Mouse (Mus musculus) hindbrain, embryonic 15.5 days (tissue): ENCODE results near the gene Ica1. TPM values are rescaled to one million over a fixed set of nuclear protein-coding genes. Genes with fewer than 3 reads are reported as not detected.

ENCODE experiments used
- ATAC-seq: fragments of 200-750 bp; cut with Nextera tagmentation; 2 replicates; pipeline ENCODE4 v1.8.0; 2017; ENCODE audit warnings: low read depth, moderate number of reproducible peaks, moderate TSS enrichment; ENCODE audit not compliant: low FRiP score
- H3K27ac ChIP-seq: fragments of 300-500 bp; sonication (generic); replicated peaks from 2 replicates; pipeline ENCODE4 v1.5.1; 2015; ENCODE audit warnings: mild to moderate bottlenecking, inconsistent platforms
- H3K27me3 ChIP-seq: fragments of 300-500 bp; sonication (generic); 2 replicates; pipeline ENCODE4 v1.6.1; 2015; ENCODE audit warnings: control low read depth, inconsistent platforms
- H3K36me3 ChIP-seq: fragments of 300-500 bp; sonication (generic); 2 replicates; pipeline ENCODE4 v1.6.1; 2015; ENCODE audit warnings: control low read depth, inconsistent platforms
- H3K4me1 ChIP-seq: fragments of 300-500 bp; sonication (generic); replicated peaks from 2 replicates; pipeline ENCODE4 v1.6.1; 2015; ENCODE audit warnings: control low read depth, inconsistent platforms
- H3K4me2 ChIP-seq: fragments of 300-500 bp; sonication (generic); 2 replicates; pipeline ENCODE4 v1.6.1; 2015; ENCODE audit warnings: moderate library complexity, mild to moderate bottlenecking, inconsistent platforms
- H3K4me3 ChIP-seq: fragments of 300-500 bp; sonication (generic); 2 replicates; pipeline ENCODE4 v1.5.1; 2015; ENCODE audit warnings: mild to moderate bottlenecking, inconsistent platforms
- H3K9ac ChIP-seq: fragments of 300-500 bp; sonication (generic); 2 replicates; pipeline ENCODE4 v1.6.1; 2015; ENCODE audit warnings: inconsistent platforms
- H3K9me3 ChIP-seq: fragments of 300-500 bp; sonication (generic); 2 replicates; pipeline ENCODE4 v1.6.1; 2016; ENCODE audit warnings: control low read depth, inconsistent platforms
- WGBS: fragments of 180-500 bp; shearing (Covaris S2); methylation state at CpG from one replicate; pipeline ENCODE4 v1.1.7; 2015; 5-methylcytosine and 5-hydroxymethylcytosine counted together
- polyA plus RNA-seq: library from polyadenylated mRNA; unstranded; fragments of >200 nt; fragmentation: Nextera tagmentation; extraction: Ambion mirVana; gene quantifications from 2 replicates; pipeline ENCODE4 v1.2.1, GENCODE M21; 2015

The Ica1 gene
- polyA plus RNA-seq, 1 experiment from 2014 or later: 71.3 TPM

DNA sequence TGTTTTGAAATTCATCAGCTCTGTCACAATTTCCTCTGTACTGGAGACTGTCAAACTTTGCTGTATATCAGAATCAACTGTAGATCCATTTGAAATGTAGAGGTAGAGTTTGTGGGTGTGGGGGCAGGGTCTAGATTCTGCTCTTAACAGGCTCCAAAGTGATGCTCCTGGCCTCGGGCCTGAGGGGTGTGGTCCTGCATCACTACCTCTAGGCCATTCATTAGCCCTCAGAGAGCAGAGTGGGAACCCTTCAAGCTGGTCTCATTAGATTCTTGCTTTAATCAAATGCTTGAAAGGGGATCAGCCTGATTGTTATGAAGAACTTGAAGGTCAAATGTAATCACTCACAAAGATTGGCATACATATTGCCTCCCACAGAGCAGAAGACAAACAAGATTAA, 36.6 kb downstream of the Ica1 start:
- Histone ChIP-seq H3K4me1 (no peaks in the 10 kb centered on the region), H3K4me2 (no peak overlapping the region), H3K36me3 (peaks cover 3% of the 10 kb centered on the region; the same call in 1 of the 2 replicates), H3K27me3 (no peaks in the 10 kb centered on the region), H3K9ac (no peak overlapping the region), H3K9me3 (no peaks in the 10 kb centered on the region), H3K27ac (no peak overlapping the region), H3K4me3 (no peak overlapping the region)
- WGBS: 33% methylated on average over 1 of the region's 1 CpGs
- no peak for ATAC-seq

- no peak overlapping the region for H3K4me3 ChIP-seq
- ATAC-seq: no peak
These were observed 38.2 kb downstream of the Ica1 start for GRCm38 (mm10) chr6:8740092-8740491.

DNA sequence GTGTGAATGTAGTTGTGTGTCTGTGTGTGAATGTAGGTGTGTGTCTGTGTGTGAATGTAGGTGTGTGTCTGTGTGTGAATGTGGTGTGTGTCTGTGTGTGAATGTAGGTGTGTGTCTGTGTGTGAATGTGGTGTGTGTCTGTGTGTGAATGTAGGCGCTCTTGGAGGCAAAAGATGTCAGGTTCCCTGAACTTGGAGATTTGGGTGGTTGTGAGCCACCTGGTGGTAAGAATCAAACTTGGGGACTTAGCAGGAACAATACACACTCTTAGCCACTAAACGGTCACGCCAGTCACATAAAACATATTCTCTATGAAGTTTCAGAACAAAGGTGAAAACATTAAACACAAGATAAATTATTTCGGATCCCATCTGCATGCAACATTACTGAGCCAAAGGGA, 39.9 kb downstream of the Ica1 start:
- H3K27me3 ChIP-seq: no peaks in the 10 kb centered on the region
- ATAC-seq: no peak
- no peak overlapping the region for H3K27ac ChIP-seq
- H3K4me1 ChIP-seq: no peaks in the 10 kb centered on the region
- no peaks in the 10 kb centered on the region; the same call in 1 of the 2 replicates for H3K36me3 ChIP-seq
- H3K4me2 ChIP-seq: no peak overlapping the region
- H3K9me3 ChIP-seq: no peaks in the 10 kb centered on the region
- 67% methylated on average over 4 of the region's 4 CpGs for WGBS
- H3K9ac ChIP-seq: no peak overlapping the region
- no peak overlapping the region for H3K4me3 ChIP-seq

More at GRCm38 (mm10) chr6:8740092-8740491, 38.2 kb downstream of the Ica1 start:
- no peak overlapping the region for H3K9ac ChIP-seq
- no peaks in the 10 kb centered on the region for H3K4me1 ChIP-seq
- H3K27ac ChIP-seq: no peak overlapping the region
- 37% methylated on average over 2 of the region's 2 CpGs for WGBS
- H3K9me3 ChIP-seq: no peaks in the 10 kb centered on the region
- H3K4me2 ChIP-seq: no peak overlapping the region
- peaks cover 3% of the 10 kb centered on the region; the same call in 1 of the 2 replicates for H3K36me3 ChIP-seq
- no peaks in the 10 kb centered on the region for H3K27me3 ChIP-seq

GRCm38 (mm10) chr6:8736493-8736820, 41.8 kb downstream of the Ica1 start:
- ATAC-seq: peak; percentile 36
- no peak overlapping the region for H3K4me2 ChIP-seq
- no peaks in the 10 kb centered on the region for H3K4me1 ChIP-seq
- no peak overlapping the region for H3K4me3 ChIP-seq
- no peaks in the 10 kb centered on the region for H3K27me3 ChIP-seq
- H3K27ac ChIP-seq: no peak overlapping the region
- H3K36me3 ChIP-seq: no peaks in the 10 kb centered on the region
- H3K9ac ChIP-seq: no peak overlapping the region
- no peaks in the 10 kb centered on the region for H3K9me3 ChIP-seq

DNA sequence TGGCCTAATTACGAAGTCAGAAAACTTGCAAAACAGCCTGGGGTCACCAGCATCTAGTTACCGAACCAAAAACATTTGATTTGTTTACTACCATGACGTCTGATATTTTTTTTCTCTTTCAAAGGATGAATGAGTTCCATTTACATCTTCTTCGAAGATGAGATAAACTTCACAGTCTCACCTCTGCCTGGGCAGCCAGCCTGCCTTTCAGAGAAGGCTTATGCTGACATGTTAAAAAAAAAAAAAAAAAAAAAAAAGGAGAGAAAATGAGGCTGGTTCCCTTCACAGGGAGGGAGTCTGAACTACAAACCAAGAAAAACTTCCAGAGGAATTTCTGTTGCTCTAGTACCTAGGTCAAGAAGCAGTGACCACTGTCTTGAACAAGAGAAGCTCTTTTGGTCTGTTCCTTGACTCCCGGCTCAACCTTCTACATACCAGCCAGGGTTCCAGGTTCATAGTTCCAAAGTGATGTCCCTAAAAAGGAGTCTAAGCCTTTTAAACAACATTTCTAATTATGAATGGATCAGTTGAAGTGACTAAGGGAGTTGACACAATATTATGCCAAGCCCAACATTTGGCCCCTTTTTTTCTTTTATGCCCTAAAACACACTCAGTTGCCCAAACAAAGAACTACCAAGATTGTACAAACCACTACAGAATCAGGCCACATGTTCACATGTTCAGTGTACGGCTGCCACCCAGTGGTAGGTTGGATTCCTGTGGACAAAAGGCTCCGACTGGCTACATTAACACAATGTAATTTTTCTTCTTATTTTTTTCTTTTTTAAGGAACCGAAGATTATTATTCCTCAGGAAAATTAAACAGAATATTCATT, 42.4 kb downstream of the Ica1 start:
- WGBS: 55% methylated on average over 8 of the region's 8 CpGs
- Histone ChIP-seq H3K4me3 (no peak overlapping the region), H3K27ac (0 out of 2 replicates have a peak overlapping the region, but pooled peaks have one; percentile 1), H3K9me3 (no peaks in the 10 kb centered on the region), H3K9ac (no peak overlapping the region), H3K36me3 (no peaks in the 10 kb centered on the region), H3K4me1 (no peaks in the 10 kb centered on the region), H3K4me2 (no peak overlapping the region), H3K27me3 (no peaks in the 10 kb centered on the region)
- peak; percentile 91 for ATAC-seq

- no peak overlapping the region for H3K4me3 ChIP-seq
- H3K4me1 ChIP-seq: no peaks in the 10 kb centered on the region
- no peak overlapping the region for H3K27ac ChIP-seq
- no peaks in the 10 kb centered on the region for H3K9me3 ChIP-seq
- WGBS: 86% methylated on average over 3 of the region's 3 CpGs
- no peak overlapping the region for H3K9ac ChIP-seq
- ATAC-seq: no peak
- no peaks in the 10 kb centered on the region for H3K36me3 ChIP-seq
- H3K4me2 ChIP-seq: no peak overlapping the region
- H3K27me3 ChIP-seq: no peaks in the 10 kb centered on the region
These were observed 43.2 kb downstream of the Ica1 start for GRCm38 (mm10) chr6:8735044-8735443.

DNA sequence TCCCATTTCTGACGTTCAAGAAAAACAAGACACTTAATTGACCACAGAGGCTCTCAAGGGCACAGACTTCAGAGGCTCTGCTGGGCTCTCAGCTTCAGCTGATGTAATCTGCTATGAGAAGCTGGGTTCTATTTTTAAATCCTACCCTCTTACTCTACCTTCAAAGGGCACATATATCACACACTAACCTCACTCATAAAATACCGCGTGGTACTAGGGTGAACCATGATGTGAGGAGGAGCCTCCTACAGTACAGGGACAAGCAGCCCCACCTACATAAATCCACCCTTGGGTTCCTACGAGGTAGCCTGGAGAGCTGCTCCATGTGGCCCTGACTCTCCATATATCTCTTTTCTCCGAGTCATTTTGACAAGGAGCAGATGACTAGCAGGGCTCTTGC, 45.8 kb downstream of the Ica1 start:
- no peak overlapping the region for H3K9ac ChIP-seq
- H3K4me2 ChIP-seq: no peak overlapping the region
- 0 out of 2 replicates have a peak overlapping the region, but pooled peaks have one; percentile 23 for H3K27ac ChIP-seq
- ATAC-seq: no peak
- no peaks in the 10 kb centered on the region for H3K36me3 ChIP-seq
- H3K4me1 ChIP-seq: no peaks in the 10 kb centered on the region
- H3K9me3 ChIP-seq: no peaks in the 10 kb centered on the region
- no peaks in the 10 kb centered on the region for H3K27me3 ChIP-seq
- WGBS: 68% methylated on average over 5 of the region's 5 CpGs
- no peak overlapping the region for H3K4me3 ChIP-seq

DNA sequence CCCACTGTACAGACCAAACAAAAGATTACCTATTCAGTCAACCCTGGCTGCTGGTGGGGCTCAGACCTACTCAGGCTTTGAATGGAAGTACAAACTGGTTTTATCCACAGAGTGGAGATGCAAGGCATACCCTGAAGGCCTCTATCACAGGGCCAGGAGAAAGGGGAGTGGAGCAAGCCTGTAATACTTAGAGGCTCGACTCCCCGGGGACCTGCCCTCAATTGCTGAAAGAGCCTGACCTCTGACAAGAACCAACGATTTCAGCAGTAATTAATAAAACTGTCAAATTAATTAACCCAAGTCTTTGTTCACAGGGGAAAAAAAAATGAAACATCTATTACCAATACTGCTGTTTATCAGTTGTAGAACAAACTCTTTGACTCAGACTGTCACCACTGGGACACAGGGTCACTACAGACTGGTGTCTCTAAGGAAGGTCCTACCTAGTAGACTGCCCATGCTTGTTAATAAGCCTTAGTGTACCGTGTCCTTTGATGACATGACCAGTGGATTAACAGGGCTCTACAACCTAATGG, 46.6 kb downstream of the Ica1 start:
- H3K27me3 ChIP-seq: no peaks in the 10 kb centered on the region
- H3K4me2 ChIP-seq: no peak overlapping the region
- H3K4me1 ChIP-seq: no peaks in the 10 kb centered on the region
- no peak overlapping the region for H3K27ac ChIP-seq
- 27% methylated on average over 4 of the region's 4 CpGs for WGBS
- no peaks in the 10 kb centered on the region for H3K36me3 ChIP-seq
- ATAC-seq: no peak
- H3K9me3 ChIP-seq: no peaks in the 10 kb centered on the region
- no peak overlapping the region for H3K9ac ChIP-seq
- no peak overlapping the region for H3K4me3 ChIP-seq

- no peak overlapping the region for H3K27ac ChIP-seq
- no peak for ATAC-seq
- H3K4me3 ChIP-seq: no peak overlapping the region
- H3K27me3 ChIP-seq: no peaks in the 10 kb centered on the region
- WGBS: 95% methylated on average over 2 of the region's 2 CpGs
- no peaks in the 10 kb centered on the region for H3K4me1 ChIP-seq
- H3K9ac ChIP-seq: no peak overlapping the region
- H3K4me2 ChIP-seq: no peak overlapping the region
- no peaks in the 10 kb centered on the region for H3K36me3 ChIP-seq
- no peaks in the 10 kb centered on the region for H3K9me3 ChIP-seq
These were observed 47.9 kb downstream of the Ica1 start for GRCm38 (mm10) chr6:8730433-8730832.

GRCm38 (mm10) chr6:8727806-8728205, 50.5 kb downstream of the Ica1 start:
- Histone ChIP-seq H3K9ac (no peak overlapping the region), H3K4me2 (no peak overlapping the region), H3K9me3 (no peaks in the 10 kb centered on the region), H3K27ac (no peak overlapping the region), H3K27me3 (no peaks in the 10 kb centered on the region), H3K36me3 (no peaks in the 10 kb centered on the region), H3K4me1 (no peaks in the 10 kb centered on the region), H3K4me3 (no peak overlapping the region)
- no peak for ATAC-seq
- 88% methylated on average over 8 of the region's 8 CpGs for WGBS

DNA sequence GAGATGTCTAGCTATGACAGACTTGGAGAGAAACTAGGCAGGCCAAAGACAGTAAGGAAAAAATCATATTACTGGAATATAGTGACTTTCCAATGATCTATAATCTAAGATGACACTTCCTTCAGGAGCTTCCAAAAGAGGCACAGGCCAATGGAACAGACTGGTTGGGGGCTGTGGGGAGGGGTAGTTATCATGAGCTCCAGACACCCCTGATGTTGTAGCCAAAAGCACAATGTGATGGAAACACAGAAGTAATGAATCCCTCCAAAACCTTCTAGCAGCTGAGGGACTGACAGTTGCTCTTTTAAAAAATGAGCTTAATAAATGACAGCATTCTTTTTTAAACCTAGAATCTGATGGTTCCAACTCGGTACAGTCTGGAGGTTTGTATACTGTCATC, 52.7 kb downstream of the Ica1 start:
- H3K4me3 ChIP-seq: no peak overlapping the region
- no peaks in the 10 kb centered on the region for H3K9me3 ChIP-seq
- no peak for ATAC-seq
- WGBS: 80% methylated on average over 1 of the region's 1 CpGs
- no peak overlapping the region for H3K4me2 ChIP-seq
- no peak overlapping the region for H3K27ac ChIP-seq
- H3K27me3 ChIP-seq: no peaks in the 10 kb centered on the region
- no peak overlapping the region for H3K9ac ChIP-seq
- no peaks in the 10 kb centered on the region for H3K36me3 ChIP-seq
- no peaks in the 10 kb centered on the region for H3K4me1 ChIP-seq

DNA sequence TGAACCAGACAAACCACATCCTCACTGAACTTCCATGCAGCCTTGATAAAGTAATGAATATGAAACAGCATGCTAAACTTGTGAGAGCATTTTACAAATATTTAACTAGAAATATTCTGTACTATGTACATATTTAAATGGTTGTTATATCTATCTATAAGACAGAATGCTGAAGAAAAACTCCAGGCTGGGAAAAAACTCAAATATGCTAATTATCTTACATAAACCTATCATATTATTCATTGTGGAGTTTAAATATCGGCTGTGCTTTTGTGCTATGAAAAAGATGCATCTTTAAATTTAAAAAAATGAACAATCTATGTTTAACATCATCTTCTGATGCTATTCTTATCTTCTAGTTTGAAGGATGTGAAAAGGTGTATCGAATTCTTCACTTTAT, 58.6 kb downstream of the Ica1 start:
- ATAC-seq: no peak
- Histone ChIP-seq H3K36me3 (no peaks in the 10 kb centered on the region), H3K27me3 (no peaks in the 10 kb centered on the region), H3K9me3 (no peaks in the 10 kb centered on the region), H3K9ac (no peak overlapping the region), H3K4me1 (no peaks in the 10 kb centered on the region), H3K4me2 (no peak overlapping the region), H3K4me3 (no peak overlapping the region), H3K27ac (no peak overlapping the region)
- 97% methylated on average over 2 of the region's 2 CpGs for WGBS

- Histone ChIP-seq H3K9ac (no peak overlapping the region), H3K27me3 (no peaks in the 10 kb centered on the region), H3K27ac (no peak overlapping the region), H3K4me2 (no peak overlapping the region), H3K4me3 (no peak overlapping the region), H3K36me3 (no peaks in the 10 kb centered on the region), H3K9me3 (no peaks in the 10 kb centered on the region), H3K4me1 (no peaks in the 10 kb centered on the region)
- WGBS: 92% methylated on average over 7 of the region's 7 CpGs
- ATAC-seq: no peak
These were observed 60.3 kb downstream of the Ica1 start for GRCm38 (mm10) chr6:8717967-8718366.
